Mouse (Mus musculus) urinary bladder, postnatal 14 days (tissue): Measurements from ENCODE around the gene Kcnq2.

Experiments
- DNase-seq: peaks from one replicate; pipeline ENCODE4 v3.0.0; 2021; ENCODE audit warnings: low spot score

Kcnq2 gene

GRCm38 (mm10) chr2:181041941-181042340, 93.2 kb downstream of the Kcnq2 start:
- DNase-seq, result no peak

GRCm38 (mm10) chr2:181039356-181039680, 95.8 kb downstream of the Kcnq2 start:
- DNase-seq, result no peak

GRCm38 (mm10) chr2:181038644-181039355, 96.3 kb downstream of the Kcnq2 start:
- no peak for DNase-seq

DNA sequence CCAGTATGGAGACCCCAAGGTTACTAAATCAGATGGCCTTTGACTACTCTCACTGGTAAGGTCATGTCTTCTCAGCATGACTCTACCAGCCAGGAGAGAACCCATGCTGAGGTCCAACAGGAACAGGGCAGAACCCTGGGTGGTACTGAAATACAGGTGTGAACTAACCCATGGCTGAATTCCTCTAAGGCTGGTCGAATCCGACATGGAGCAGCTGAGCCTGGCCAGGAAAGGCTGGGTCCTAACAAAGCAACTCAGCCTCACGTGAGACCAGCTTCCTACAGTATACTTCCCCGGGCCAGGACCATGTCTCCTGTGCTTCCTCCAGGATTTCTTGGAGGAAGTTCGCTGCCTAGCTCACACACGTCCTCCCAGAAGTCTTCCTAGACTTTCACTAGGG, 98.5 kb downstream of the Kcnq2 start:
- no peak for DNase-seq

DNA sequence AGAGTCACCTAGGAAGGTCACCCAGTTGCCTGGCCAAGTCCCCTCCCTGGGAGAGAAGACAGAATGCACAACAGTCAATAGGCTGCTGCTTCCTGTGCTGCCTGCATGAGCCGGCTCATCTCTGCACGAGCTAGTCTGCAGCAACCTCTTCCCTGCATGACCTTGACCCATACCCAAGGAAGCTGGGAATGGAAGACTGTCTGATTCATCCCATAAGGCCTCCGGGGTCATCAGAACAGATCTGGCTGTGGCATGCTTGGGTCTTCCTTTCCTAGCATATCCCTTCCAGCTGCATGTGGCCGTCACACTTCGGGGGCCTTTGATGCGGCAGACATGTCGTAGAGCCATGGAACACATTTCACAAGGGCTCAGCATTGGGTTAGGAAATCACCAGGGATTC, 99.9 kb downstream of the Kcnq2 start:
- no peak for DNase-seq

DNA sequence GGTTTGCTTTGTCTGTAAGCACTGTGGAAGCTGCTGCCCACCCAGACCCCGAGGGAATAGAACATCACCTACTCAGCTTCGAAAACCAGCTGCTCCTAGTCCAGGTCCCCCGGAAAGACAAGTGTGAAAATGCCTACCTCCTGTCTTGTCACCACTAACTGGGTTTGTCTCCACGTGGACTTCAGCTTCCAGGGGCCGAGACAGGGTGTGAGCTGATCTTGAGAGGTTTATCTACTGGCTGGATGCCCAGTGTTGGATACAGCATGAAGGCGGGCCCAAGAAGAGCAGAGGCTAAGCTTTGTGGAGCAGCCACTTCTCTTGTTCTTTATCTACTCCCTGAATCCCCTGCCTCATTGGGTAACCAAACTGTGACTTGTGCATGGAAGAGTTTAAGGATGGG, 101.8 kb downstream of the Kcnq2 start:
- DNase-seq, result no peak

DNA sequence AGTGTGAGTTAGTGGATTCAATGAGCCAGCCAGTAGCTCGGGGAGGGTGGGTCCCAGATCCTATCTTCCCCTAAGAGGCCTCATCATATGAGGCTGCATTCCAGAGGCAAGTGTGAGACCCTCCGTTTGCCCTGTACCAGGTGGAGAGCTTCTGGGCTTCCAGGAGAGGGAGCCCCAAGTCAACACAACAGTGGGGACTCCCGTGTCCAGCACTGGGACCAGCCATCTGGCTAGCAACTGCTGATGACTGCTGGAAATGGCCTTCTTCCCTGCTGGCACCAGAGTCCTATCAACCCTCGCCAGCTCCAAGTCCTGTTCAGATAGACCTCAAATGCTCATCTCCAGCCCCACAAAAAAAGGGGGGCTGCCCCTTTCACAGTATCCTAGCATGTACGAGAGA, 102.7 kb downstream of the Kcnq2 start:
- DNase-seq, result no peak

- no peak for DNase-seq
These were observed 103.6 kb downstream of the Kcnq2 start for GRCm38 (mm10) chr2:181031406-181031934.
